Mouse (Mus musculus) heart, embryonic 14.5 days (tissue): Measurements from ENCODE around the gene Lgals3bp. TPM values are rescaled to one million over a fixed set of nuclear protein-coding genes. Genes with fewer than 3 reads are reported as not detected.

Experiments
- ATAC-seq: fragments of 200-750 bp; cut with Nextera tagmentation; 2 replicates; pipeline ENCODE4 v1.8.0; 2017; ENCODE audit warnings: low read depth, moderate TSS enrichment; ENCODE audit not compliant: insufficient number of reproducible peaks, insufficient read depth, low FRiP score
- H3K27ac ChIP-seq, 2 experiments: fragments of 200-500 bp in 1 of 2; fragments of 300-500 bp in 1 of 2; sonication (generic) in 1 of 2; replicated peaks in 1 of 2; 2 replicates each; pipeline ENCODE4 v1.5.1; 2012 to 2014; ENCODE audit warnings: low read depth in 2 of 2, low read length in 2 of 2, control low read depth in 1 of 2, mild to moderate bottlenecking in 1 of 2, mixed read lengths in 1 of 2; ENCODE audit not compliant: control insufficient read depth in 1 of 2, insufficient read depth in 1 of 2
- H3K27me3 ChIP-seq: fragments of 300-500 bp; sonication (generic); 2 replicates; pipeline ENCODE4 v1.6.1; 2014; ENCODE audit warnings: mild to moderate bottlenecking, low read length, control low read depth; ENCODE audit not compliant: control insufficient read depth, insufficient read depth
- H3K36me3 ChIP-seq: fragments of 300-500 bp; sonication (generic); 2 replicates; pipeline ENCODE4 v1.6.1; 2014; ENCODE audit warnings: mild to moderate bottlenecking, control low read depth, low read length, mixed read lengths; ENCODE audit not compliant: control insufficient read depth, insufficient read depth
- H3K4me1 ChIP-seq, 2 experiments: fragments of 200-500 bp in 1 of 2; fragments of 300-500 bp in 1 of 2; sonication (generic) in 1 of 2; 2 replicates each; pipeline ENCODE4 v1.6.1; 2012 to 2014; ENCODE audit warnings: low read length in 2 of 2, control low read depth in 1 of 2, mixed read lengths in 1 of 2; ENCODE audit not compliant: control insufficient read depth in 2 of 2, insufficient read depth in 2 of 2
- H3K4me2 ChIP-seq: fragments of 300-500 bp; sonication (generic); 2 replicates; pipeline ENCODE4 v1.6.1; 2014; ENCODE audit warnings: mild to moderate bottlenecking, low read length
- H3K4me3 ChIP-seq, 2 experiments: fragments of 200-500 bp in 1 of 2; fragments of 300-500 bp in 1 of 2; sonication (generic) in 1 of 2; 2 replicates each; pipeline ENCODE4 v1.5.1; 2012 to 2014; ENCODE audit warnings: low read length in 2 of 2, mild to moderate bottlenecking in 2 of 2, control low read depth in 1 of 2, low read depth in 1 of 2, moderate library complexity in 1 of 2; ENCODE audit not compliant: control insufficient read depth in 1 of 2, insufficient read depth in 1 of 2
- H3K9ac ChIP-seq: fragments of 300-500 bp; sonication (generic); 2 replicates; pipeline ENCODE4 v1.6.1; 2014; ENCODE audit warnings: mild to moderate bottlenecking, low read length
- H3K9me3 ChIP-seq: fragments of 300-500 bp; sonication (generic); 2 replicates; pipeline ENCODE4 v1.6.1; 2016; ENCODE audit warnings: low read length, control low read depth; ENCODE audit not compliant: control insufficient read depth
- WGBS: fragments of 180-500 bp; shearing (Covaris S2); extraction: QIAGEN DNeasy Blood & Tissue Kit; methylation state at CpG from one replicate; pipeline ENCODE4 v1.1.7; 2014; 5-methylcytosine and 5-hydroxymethylcytosine counted together
- polyA plus RNA-seq: library from polyadenylated mRNA; unstranded; fragments of >200 nt; fragmentation: Nextera tagmentation; extraction: Ambion mirVana; gene quantifications from 2 replicates; pipeline ENCODE4 v1.2.1, GENCODE M21; 2014

The Lgals3bp gene
- polyA plus RNA-seq, 1 experiment from 2014 or later = 7.2 TPM

DNA sequence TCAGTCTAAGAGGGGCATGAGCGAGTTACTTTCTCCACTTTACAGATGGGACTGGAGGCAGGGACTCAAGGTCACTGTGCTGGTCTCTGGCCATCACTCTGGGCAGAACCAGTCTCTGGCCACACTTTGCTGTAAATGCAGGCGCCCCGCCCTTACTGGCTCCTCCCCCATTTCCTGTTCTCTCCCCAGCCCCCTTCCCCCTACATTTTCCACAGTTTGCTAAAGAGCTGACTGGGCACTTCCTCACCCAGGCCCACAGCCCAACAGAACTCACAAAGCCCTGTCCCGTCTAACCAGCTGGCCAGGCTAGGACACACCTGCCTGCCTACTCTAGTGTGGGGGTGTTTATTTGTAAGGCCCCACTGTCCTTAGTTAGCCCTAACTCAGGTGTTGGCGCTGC, 53.0 kb downstream of the Lgals3bp start:
- WGBS = 57% methylated on average over 5 of the region's 5 CpGs
- Histone ChIP-seq H3K4me3 (no peak overlapping the region), H3K9ac (no peak overlapping the region), H3K36me3 (peaks cover 7% of the 10 kb centered on the region; the same call in 1 of the 2 replicates), H3K4me2 (no peak overlapping the region), H3K27me3 (no peaks in the 10 kb centered on the region), H3K27ac (peak overlapping the region; percentile 45 to 63; a peak in 3 of 4 replicates), H3K9me3 (no peaks in the 10 kb centered on the region), H3K4me1 (peaks cover 28 to 37% of the 10 kb centered on the region in 2 experiments)
- peak; percentile 59; the same call in 1 of the 2 replicates for ATAC-seq

DNA sequence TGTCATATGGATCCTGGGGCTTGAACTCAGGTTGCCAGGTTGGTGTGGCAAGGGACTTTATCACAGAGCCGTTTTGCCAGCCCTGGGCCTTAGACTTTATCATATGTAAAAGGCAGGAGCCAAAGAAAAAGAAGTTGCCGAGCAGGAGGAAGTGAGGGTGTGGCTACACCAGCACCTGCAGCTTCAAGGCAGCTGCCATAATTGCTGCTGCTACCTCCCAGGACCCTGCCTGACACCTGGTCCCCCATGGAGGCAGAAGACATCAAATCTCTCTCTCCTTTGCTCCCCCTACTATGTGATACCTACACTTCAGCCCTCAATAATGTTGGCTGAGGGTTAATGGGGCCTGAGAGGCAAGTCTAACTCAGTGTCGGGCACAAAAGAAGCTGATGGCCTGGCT, 53.5 kb downstream of the Lgals3bp start:
- no peak overlapping the region for H3K4me3 ChIP-seq
- 63% methylated on average over 3 of the region's 3 CpGs for WGBS

DNA sequence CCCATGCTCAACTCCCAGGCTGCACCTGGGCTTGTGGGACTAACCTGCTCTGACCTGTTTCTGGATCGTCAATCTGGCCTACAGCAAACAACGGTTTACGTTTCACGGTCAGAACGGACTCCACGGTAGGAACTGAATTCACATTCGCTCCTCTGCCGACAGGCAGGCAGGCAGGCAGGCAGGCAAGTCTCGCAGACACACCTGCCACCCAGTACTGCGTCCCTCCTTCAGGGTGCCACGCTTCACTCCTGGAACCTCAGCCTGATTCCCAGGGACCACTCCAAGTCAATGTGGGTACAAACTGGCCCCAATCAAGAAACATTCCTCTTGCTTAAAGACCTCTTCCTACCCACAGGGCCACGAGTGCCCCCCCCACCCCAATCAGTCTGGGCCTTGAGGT, 54.0 kb downstream of the Lgals3bp start:
- peaks cover 25 to 30% of the 10 kb centered on the region in 2 experiments for H3K4me1 ChIP-seq
- H3K4me2 ChIP-seq = no peak overlapping the region

More for the DNA sequence above, 53.5 kb downstream of the Lgals3bp start:
- Histone ChIP-seq H3K36me3 (peaks cover 7% of the 10 kb centered on the region; the same call in 1 of the 2 replicates), H3K4me2 (no peak overlapping the region), H3K27ac (peak overlapping the region; percentile 25 to 45; a peak in 2 of 4 replicates), H3K9ac (no peak overlapping the region), H3K27me3 (no peaks in the 10 kb centered on the region), H3K4me1 (peaks cover 27 to 35% of the 10 kb centered on the region in 2 experiments), H3K9me3 (no peaks in the 10 kb centered on the region)
- no peak for ATAC-seq

DNA sequence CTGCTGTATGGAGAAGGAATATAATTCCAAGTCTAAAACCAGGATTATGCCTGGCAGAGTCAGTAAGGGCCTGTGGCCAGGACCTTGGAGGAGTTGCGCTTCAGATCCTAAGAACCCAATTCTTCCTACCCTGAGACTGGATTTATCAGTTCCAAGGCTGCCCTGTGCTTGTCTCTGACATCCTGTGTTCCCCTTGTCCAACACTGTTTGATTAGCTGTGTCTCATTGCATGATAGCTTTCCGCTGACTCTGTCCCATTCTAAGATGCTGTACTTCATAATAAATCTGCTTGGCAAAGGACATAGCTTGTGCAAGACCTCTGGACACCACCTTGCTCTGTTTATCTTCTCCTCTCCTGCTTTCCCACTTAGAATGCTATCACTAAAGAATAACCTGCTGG, 54.5 kb downstream of the Lgals3bp start:
- no peak overlapping the region for H3K4me3 ChIP-seq
- peaks cover under 1% of the 10 kb centered on the region; the same call in 1 of the 2 replicates for H3K36me3 ChIP-seq
- H3K9ac ChIP-seq = no peak overlapping the region
- peaks cover 29 to 35% of the 10 kb centered on the region in 2 experiments for H3K4me1 ChIP-seq
- H3K4me2 ChIP-seq = no peak overlapping the region
- no peaks in the 10 kb centered on the region for H3K27me3 ChIP-seq
- no peaks in the 10 kb centered on the region for H3K9me3 ChIP-seq
- no peak for ATAC-seq
- no peak overlapping the region for H3K27ac ChIP-seq
- 80% methylated on average over 2 of the region's 2 CpGs for WGBS

More for the DNA sequence above, 54.0 kb downstream of the Lgals3bp start:
- peaks cover 6% of the 10 kb centered on the region; the same call in 1 of the 2 replicates for H3K36me3 ChIP-seq
- no peak overlapping the region for H3K9ac ChIP-seq
- H3K4me3 ChIP-seq = no peak overlapping the region
- 90% methylated on average over 12 of the region's 12 CpGs for WGBS
- no peaks in the 10 kb centered on the region for H3K27me3 ChIP-seq
- no peaks in the 10 kb centered on the region for H3K9me3 ChIP-seq
- no peak overlapping the region for H3K27ac ChIP-seq
- ATAC-seq = no peak

DNA sequence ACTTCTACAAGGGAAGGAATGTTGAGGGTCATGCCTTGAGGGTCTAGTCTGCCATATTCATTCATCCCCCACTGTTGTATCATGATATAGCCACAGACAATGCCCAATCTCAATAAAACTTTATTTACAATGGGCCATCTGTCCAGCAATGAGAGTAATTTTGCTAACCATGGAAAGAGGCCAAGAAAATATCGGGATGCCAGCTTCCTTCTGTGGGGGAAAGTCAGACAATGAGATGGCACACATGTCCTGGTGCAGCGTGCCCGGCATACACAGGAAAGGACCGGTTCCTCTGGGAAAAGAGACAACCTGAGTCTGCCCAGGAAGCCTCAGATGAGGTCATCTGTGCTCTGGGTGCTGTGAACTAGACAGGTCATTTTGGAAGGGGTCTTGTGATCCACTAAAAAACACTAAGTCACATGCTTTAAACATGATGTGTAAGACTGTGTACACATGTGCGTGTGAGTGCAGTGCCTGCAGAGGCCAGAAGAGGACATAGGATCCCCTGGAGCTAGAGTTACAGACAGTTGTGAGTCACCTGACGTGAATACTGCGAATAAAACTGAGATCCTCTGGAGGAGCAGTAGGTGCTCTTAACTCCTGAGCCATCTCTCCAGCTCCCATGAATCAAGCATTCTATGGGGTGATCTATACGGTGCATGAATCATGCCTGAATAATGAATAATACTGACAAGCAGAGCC, 55.3 kb downstream of the Lgals3bp start:
- Histone ChIP-seq H3K4me2 (no peak overlapping the region), H3K36me3 (no peaks in the 10 kb centered on the region), H3K4me3 (no peak overlapping the region), H3K27me3 (no peaks in the 10 kb centered on the region), H3K4me1 (peaks cover 37 to 44% of the 10 kb centered on the region in 2 experiments), H3K27ac (no peak overlapping the region), H3K9ac (no peak overlapping the region), H3K9me3 (no peaks in the 10 kb centered on the region)
- ATAC-seq = no peak
- WGBS = 82% methylated on average over 8 of the region's 8 CpGs

DNA sequence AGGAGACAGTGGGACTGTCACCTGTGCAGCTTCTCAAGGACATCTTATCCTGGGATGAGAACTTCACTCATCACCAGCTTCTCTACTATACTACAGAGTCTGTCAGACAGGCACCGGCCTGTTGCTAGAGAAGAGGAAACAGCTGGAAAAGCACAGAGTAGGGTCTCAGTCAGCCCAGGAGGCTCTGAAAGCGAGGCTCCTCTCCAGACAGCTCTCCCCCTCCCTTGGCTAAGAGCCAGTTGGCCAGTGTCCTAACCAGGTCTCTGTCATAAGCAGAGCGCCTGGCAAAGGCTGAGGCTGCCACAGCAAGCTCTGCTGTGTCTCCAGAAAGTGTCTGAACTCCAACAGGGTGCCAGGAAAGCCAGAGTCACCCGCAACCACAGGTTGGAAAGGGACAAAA, 56.2 kb downstream of the Lgals3bp start:
- Histone ChIP-seq H3K4me3 (no peak overlapping the region), H3K9ac (no peak overlapping the region), H3K27me3 (no peaks in the 10 kb centered on the region), H3K4me2 (no peak overlapping the region), H3K27ac (peak overlapping the region in 1 of 2 experiments; percentile 16; a peak in 1 of 4 replicates), H3K9me3 (no peaks in the 10 kb centered on the region), H3K4me1 (peaks cover 39 to 44% of the 10 kb centered on the region in 2 experiments), H3K36me3 (no peaks in the 10 kb centered on the region)
- 23% methylated on average over 4 of the region's 4 CpGs for WGBS
- ATAC-seq = 0 out of 2 replicates have a peak, but pooled peaks have one; percentile 18

DNA sequence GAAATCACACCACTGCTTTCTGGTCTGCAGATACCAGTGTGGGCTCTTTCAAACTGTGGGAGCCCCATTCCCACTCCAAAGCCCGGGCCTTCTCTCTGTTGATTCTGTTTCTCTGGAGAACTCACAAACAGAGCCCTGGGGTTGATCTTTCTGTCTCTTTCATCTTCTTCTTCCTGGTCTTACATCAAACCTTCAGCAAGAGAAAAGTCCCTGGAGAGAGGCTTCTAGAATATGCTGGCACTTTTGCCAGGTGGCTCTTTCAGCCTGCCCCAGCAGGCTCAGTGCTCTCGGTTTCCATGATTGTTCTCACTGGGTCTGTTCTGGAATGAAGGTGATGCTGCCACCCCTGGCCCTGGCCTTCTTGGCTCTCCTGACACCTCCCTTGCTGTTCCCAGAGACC, 58.3 kb downstream of the Lgals3bp start:
- Histone ChIP-seq H3K4me2 (no peak overlapping the region), H3K9ac (no peak overlapping the region), H3K9me3 (no peaks in the 10 kb centered on the region), H3K4me3 (no peak overlapping the region), H3K27me3 (no peaks in the 10 kb centered on the region), H3K36me3 (0 out of 2 replicates have a peak, but pooled peaks cover 5% of the 10 kb centered on the region), H3K27ac (no peak overlapping the region), H3K4me1 (peaks cover 33 to 37% of the 10 kb centered on the region in 2 experiments)
- 70% methylated on average over 2 of the region's 2 CpGs for WGBS
- no peak for ATAC-seq
